Mouse (Mus musculus): Measurements from ENCODE around the gene Trim3.
A peak's percentile ranks its signal among the peaks of the same experiment; 100 is the strongest.

Gene Trim3

DNA sequence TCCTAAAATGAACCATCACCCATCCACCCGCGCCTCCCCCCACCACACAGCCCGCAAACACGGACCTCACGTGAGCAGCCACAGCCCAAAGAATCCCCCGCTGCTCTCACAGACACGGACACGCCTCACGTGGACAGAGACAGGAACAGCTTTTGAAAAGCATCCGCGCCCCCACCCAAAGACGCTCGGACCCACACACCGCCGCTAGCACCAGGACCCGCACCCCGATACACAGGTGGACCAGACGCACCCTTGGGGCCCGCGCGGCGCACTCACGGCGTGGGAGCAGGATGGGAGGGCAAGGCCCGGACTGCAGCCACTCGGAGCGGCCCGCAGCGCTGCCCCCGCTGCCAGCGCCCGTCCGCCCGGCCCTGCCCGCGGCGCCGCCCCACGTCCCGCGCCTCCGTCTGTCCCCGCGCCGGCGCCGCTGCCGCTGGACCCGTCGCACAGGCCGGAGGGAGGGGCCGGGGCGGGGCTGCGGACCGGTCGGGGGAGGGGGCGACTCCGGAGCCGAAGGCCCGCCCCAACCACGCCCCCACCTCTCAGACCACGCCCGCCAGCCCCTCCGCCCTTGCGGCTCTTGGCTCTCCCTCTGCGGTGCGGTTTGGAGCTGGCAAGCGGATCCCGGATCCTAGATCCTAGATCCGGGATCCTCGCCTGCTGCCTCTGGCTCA is at the start of gene Trim3:
TSS of gene Trim3 (minus strand) at position 445 of the 674 bp plus-strand sequence.
- DNase-seq (ENCODE audit: low spot score) = peak; percentile 88

GRCm38 (mm10) chr7:105650639-105651435 is 17.5 kb upstream of the Trim3 start, which contains the start of gene Dnhd1:
Gene Dnhd1 (plus strand): TSS chr7:105650827.
- peak; percentile 75 for DNase-seq (ENCODE audit: low spot score)

DNA sequence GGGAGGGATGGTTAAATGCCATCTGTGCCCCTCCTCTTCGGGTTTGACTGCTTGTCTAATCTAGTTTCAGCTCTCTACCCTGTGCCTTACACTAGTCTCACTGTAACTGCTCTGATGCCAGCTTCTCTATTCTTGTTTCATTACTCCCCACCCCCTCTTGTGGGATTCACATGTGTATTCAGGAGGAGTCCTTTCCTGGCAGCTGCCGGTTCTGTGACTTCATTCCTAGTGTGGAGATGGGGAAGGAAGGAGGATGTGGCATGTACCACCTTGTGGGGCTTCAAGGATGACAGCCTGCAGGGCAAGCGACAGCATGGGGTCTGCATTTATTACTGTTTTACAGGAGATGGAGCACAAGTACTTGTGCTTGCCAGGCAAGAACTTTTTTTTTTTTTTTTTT is 8.6 kb upstream of the Trim3 start:
- DNase-seq (ENCODE audit: low spot score) = no peak

DNA sequence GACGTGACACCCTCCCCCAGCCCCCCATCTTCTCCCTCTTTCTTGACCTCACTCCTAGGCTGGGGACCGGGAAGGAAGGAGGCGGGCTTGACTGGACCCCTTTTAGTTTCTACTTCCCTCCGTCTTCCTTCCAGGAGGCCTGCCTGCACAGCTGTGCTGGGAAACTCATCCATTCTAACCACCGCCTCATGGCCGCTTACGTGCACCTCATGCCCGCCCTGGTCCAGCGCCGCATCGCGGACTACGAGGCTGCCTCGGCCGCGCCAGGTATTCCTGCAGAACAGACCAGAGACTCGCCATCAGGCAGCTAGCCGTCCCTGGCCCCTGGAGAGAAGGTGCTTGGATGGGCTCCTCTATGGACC is 7.5 kb upstream of the Trim3 start:
- DNase-seq (ENCODE audit: low spot score) = peak; percentile 40

- DNase-seq (ENCODE audit: low spot score) = peak; percentile 95
Observed at GRCm38 (mm10) chr7:105640233-105640893, 7.0 kb upstream of the Trim3 start, which contains the start of the genes Arfip2 and Gm45799. Gene Arfip2 (minus strand): TSS chr7:105640416. Gene Gm45799 (plus strand): TSS chr7:105640552.

DNA sequence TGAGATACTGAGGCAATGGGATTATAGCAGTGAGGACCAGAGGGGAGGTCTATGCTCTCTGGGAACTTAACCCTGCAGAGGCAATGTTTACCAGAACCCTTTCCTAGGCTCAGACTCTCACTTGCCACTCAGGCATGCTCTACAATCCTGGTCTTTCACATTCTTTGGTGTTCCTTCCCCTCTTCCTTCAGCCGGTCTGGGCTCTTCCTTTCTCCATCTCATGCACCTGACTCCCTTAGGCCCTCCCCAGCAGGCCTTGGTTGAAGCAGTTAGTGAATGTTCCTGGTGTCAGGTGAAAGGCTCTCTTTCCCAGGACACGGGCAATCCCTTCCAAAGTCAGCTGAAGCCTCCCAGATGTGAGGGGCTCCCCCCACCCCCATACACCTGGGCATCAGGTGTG is 6.4 kb upstream of the Trim3 start, which contains the start of gene Timm10b:
TSS of gene Timm10b (plus strand) at position 301 of the 400 bp plus-strand sequence.
- DNase-seq (ENCODE audit: low spot score) = no peak

DNA sequence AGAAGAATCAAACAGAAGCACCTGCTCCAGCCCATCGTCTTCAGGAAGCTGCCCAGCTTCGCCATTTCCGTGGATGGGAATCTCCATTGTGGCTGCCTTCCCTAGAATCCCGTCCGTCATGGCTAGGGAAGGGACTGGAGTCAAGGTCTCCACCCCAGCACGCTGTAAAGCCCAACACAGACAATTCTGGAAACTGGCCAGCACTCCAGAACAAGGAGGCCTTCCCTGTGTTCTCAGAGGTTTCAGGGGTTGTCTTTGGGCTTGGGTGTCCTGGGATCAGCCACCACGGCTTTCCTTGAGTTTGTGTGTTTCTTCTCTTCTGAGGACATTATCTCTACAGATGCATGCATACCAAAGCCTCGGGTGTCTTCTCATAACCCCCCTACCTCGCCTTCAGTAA is 5.9 kb upstream of the Trim3 start:
- DNase-seq (ENCODE audit: low spot score) = peak; percentile 50

DNA sequence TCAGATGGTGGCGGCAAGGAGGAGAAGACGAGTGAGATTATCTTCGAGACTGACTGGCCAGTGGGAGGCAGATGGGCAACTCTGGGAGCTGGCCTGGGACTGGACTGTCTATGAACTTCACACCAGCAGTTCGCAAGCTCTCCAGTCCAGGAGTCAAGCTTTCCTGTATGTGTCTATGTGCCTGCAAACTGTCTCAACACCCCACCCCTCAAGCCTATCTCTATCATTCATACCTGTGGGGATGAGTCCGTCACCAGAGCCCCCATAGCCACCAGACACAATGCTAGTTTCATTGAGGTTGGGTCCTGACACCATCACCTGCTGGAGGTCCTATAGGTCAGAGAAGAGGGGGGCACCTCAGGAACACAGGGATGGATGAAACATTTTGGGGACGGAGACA is 5.4 kb upstream of the Trim3 start:
- DNase-seq (ENCODE audit: low spot score) = no peak

DNA sequence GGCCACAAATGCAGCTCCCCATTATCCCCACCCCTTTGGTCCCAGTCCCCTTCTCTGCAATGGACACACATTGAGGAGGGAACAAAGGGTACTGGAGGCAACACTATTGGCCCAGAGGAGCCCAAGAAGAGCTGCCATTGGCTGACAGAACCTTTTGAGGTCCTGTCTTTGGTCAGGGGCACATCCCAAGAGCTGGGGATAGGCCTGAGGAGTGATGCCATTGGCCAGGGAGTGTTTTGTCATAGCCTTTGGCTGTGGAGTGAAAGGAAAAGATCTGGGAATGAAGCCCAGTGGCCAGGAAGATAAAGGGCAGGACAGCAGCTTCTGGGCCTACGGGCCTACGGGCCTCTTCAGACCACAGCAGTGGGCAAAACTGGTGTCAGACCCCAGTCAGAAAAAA is 2.4 kb upstream of the Trim3 start:
- DNase-seq (ENCODE audit: low spot score) = no peak

DNA sequence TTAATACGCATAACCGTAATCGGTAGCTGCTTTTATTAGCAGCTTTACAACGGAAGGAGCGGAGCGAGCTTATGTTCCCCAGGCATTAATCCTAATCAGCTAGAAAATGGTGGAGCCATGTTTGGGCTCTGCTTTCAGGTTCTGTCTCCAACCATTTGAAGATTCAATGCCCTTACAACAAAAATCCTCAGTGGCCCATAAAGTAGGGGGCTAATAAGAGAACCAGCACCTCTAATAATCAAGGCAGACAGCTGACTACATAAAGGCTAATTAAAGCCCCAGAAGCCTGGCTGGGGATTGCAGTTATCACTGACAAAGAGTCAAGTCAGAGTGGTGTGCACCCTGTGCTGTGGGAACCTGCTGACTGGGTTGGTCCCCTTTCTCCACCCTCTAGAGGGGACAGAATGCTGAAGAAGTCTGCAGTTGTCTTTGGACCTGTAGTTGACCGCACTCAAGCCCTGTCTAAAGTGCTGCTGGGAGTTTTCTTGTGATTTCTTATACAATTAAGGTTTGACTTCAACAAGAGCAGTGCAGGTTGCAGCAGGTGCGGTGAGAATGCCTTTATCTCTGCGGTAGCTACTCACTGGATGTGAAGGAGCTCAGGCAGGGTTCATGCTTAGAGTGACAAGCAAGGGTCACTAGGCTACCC is 1.0 kb upstream of the Trim3 start:
- no peak for DNase-seq (ENCODE audit: low spot score)

DNA sequence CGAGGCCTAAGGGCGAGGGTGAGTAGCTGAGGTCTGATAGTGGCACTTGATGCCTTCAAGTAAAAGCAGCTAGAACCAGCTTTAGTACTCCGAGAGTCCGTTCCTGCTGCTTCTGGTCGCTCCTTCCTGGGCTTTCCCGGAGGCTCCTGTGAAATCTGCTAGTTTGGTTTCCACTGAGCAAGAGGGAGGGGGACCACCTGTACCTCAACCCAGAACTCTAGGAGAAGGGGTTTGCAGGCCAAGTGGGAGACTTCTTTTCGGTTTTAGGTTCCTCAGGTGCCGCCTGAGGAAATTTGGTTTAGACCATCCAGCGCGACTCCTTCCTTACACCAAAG is 397 bp upstream of the Trim3 start:
- no peak for DNase-seq (ENCODE audit: low spot score)

DNA sequence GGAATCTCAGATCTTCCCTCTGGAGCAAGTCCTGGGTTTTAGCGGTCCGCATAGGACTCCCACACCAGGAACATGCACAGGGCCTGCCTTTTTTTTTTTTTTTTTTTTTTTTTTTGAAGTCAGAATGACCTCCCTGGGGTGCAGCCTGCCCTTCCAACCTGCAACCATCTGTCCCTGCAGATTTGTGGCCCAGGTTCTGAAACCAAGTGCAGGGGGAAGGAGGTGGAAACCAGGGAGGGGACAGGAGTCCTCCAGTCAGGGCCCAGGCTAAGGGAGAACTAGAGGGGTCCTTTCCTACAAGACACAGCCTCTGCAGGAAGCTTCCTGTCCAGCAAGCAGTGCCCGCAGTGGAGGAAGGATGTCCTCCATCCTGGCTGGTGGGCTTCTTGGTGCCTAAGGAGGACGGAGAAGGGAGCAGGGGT is 809 bp downstream of the Trim3 start:
- no peak for DNase-seq (ENCODE audit: low spot score)

DNA sequence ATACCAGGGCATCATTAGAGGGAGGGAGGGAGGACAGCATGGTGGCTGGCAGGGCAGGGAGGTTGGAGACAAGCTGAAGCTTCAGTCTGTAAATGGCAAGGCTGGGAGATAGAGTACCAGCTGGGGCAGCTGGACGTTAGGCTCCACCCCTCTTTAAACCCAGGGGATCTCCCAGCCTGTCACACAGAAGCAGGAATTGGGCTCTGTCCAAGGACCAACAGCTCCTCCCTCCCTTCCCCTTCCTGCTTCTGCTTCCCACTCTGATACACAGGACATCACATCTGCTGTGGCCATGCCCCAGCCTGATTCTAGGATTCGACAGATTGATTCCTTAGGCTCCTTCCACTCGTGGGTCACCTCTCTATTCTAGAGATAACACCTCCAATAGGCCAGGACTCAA is 4.7 kb downstream of the Trim3 start:
- no peak for DNase-seq (ENCODE audit: low spot score)

GRCm38 (mm10) chr7:105625397-105625796 is 8.0 kb downstream of the Trim3 start:
- no peak for DNase-seq (ENCODE audit: low spot score)

DNA sequence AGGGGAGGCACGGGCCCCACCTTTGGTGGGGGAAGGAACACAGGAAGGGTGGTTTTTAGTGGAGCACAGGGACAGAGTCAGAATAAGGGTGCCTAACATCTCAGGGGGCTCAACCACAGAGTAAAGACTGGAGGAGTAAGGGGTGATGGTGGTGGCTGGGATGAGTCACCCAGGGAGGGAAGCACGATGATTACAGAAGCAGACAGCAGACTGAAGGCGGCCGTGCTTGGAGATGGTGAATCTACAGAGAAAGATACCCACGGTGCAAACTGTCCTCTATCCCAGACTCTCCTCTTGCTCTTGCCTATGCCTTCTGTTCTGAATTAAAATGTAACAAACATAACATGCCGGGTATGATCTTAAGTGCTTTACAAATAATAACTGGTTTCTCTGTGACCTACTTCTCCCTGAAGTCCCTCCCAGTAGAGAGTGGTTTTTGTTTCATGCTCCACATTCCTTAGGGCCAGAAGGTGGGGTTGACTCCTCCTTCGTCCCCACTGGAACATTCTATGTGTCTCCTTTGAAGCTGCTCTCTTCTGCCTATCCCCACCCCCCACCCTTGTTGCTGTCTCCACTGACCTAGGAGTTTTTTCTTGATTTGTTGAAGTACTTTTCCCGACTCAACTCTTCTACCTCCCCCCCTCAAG is 11.6 kb downstream of the Trim3 start:
- no peak for DNase-seq (ENCODE audit: low spot score)

DNA sequence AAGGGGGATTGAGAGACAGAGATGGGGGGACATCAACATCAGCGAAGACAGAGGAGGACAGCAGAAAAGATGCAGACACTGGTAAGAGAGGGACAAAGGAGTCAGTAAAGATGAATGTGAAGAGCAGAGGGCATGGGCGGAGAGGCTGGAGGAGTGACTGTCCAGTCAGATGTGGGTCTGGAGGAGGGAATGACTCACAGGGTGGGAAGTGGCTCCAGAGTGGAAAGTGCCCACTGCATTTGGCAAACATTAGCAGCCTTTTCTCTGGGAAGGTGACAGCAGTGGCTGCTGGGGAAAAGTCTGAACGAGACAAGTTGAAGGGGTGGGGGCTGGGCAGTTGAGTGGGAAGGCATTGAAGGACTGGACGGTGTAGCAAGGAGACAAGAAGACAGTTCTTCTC is 12.3 kb downstream of the Trim3 start:
- no peak for DNase-seq (ENCODE audit: low spot score)

DNA sequence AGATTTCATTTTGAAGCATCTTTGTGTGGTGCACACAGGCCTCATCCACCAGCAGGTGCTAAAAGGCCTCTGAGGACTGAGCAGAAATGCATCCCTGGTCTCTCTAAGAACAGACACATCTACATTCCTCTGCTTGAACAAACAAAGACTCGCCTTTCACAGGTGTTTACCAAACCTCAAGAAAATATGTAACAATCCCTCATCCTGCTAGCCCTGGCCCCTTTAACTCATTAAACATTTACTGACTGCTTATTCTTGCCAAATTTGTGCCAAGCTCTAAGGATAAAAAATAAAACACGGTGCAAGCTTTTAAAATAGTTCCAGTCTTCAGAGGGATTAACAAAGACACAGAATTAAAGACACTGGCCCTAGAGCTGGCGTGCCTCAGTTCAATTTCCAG is 13.7 kb downstream of the Trim3 start:
- no peak for DNase-seq (ENCODE audit: low spot score)

DNA sequence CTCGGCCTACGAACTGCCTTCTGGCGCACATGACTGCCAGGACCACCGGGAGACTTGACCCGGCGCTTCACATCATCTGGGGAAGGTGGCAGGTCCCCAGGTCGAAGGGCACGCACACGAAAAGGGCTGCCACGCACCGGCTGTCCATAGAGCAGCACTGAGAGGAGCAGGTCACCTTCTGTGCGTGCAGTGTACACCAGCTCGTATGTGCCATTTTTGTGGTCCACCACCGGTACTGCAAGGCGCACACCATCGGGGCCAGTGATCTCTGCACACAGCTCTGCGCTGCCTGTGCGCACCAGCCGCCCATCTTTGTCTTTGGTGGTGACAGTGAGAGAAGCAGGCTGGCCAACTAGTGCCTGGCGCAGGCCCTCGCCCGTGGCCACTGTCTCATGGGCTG is 15.6 kb downstream of the Trim3 start:
- DNase-seq (ENCODE audit: low spot score) = no peak

- no peak for DNase-seq (ENCODE audit: low spot score)
Observed at GRCm38 (mm10) chr7:105616561-105616960, 16.8 kb downstream of the Trim3 start.

GRCm38 (mm10) chr7:105615720-105616119 is 17.7 kb downstream of the Trim3 start:
- DNase-seq (ENCODE audit: low spot score) = no peak

GRCm38 (mm10) chr7:105614400-105614799 is 19.0 kb downstream of the Trim3 start:
- no peak for DNase-seq (ENCODE audit: low spot score)

DNA sequence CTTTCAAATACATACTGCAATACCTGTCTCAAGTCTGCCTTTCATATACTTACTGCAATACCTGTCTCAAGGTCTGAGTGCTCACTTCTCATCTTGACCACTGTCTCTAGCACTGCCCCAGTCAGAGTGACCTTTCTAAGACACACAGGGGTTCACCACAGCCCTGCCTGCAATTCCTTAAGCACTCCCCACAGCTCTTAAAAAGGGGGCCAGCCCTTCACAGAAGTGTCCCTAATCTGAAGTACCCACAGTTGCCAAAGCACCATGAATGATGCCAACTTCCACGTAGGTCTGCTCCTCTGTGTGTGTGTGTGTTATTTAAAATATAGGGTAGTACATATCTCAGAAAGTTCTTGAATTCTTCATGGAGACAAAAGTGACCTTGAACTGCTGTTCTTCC is 21.6 kb downstream of the Trim3 start:
- DNase-seq (ENCODE audit: low spot score) = no peak
